Mouse (Mus musculus) heart, postnatal 0 days (tissue): ENCODE data around the gene Simc1.

ENCODE experiments used
- CTCF ChIP-seq: IDR thresholded peaks from 2 replicates; pipeline ENCODE4 v1.5.1; 2016; ENCODE audit warnings: antibody characterized with exemption, control low read depth, low read depth
- EP300 ChIP-seq: IDR thresholded peaks from 2 replicates; pipeline ENCODE4 v1.6.1; 2016; ENCODE audit warnings: antibody characterized with exemption, low read depth

- TF ChIP-seq CTCF (no peak), EP300 (no peak)
These were observed 95.1 kb downstream of the Simc1 start for GRCm38 (mm10) chr13:54598622-54599143.
